Mouse (Mus musculus) cerebellum, adult 2 months (tissue): ENCODE measurements at regions not wholly inside any gene's neighbourhood (a gene's known extent, or its start where the extent isn't known, plus 50 kb on each side); places are given as distances from the start of the nearest gene placed in this dataset.

ENCODE experiments used
- DNase-seq, 2 experiments: peaks; one replicate each; pipeline ENCODE4 v3.0.0; 2021
- H3K27ac ChIP-seq: fragments of 200-500 bp; 2 replicates; pipeline ENCODE4 v1.5.1; 2012; ENCODE audit warnings: low read length, control low read depth, inconsistent platforms; ENCODE audit not compliant: insufficient read depth
- H3K27me3 ChIP-seq: fragments of 200-500 bp; 2 replicates; pipeline ENCODE4 v1.6.1; 2012; ENCODE audit warnings: inconsistent platforms, mild to moderate bottlenecking, low read length, moderate library complexity; ENCODE audit not compliant: control insufficient read depth, insufficient read depth
- H3K4me1 ChIP-seq: fragments of 200-500 bp; 2 replicates; pipeline ENCODE4 v1.6.1; 2011; ENCODE audit warnings: low read length; ENCODE audit not compliant: control insufficient read depth, insufficient read depth
- H3K4me3 ChIP-seq: fragments of 200-500 bp; replicated peaks from 2 replicates; pipeline ENCODE3; 2011; ENCODE audit warnings: mild to moderate bottlenecking, low read depth, low read length, control low read depth; ENCODE audit not compliant: insufficient read depth
- CTCF ChIP-seq: fragments of 200-500 bp; IDR thresholded peaks from 2 replicates; pipeline ENCODE4 v1.5.1; 2011; ENCODE audit warnings: low read depth, mild to moderate bottlenecking, control low read depth, low read length, moderate library complexity, borderline replicate concordance; ENCODE audit not compliant: insufficient read depth
- POLR2A ChIP-seq: fragments of 200-500 bp; IDR thresholded peaks from 2 replicates; pipeline ENCODE4 v1.6.1; 2011; ENCODE audit warnings: low read length, control low read depth, borderline replicate concordance; ENCODE audit not compliant: insufficient read depth
- WGBS: fragments of 180-500 bp; shearing (Covaris S2); methylation state at CpG from one replicate; pipeline ENCODE4 v1.1.7; 2018; 5-methylcytosine and 5-hydroxymethylcytosine counted together

- Histone ChIP-seq H3K27ac (no peak overlapping the region), H3K27me3 (no peaks in the 10 kb centered on the region; the same call in 1 of the 2 replicates), H3K4me1 (no peaks in the 10 kb centered on the region), H3K4me3 (no peak overlapping the region)
- no peak for TF ChIP-seq CTCF
- no peak for DNase-seq
- WGBS = 65% methylated on average over 3 of the region's 3 CpGs
These were observed 112.5 kb downstream of the Fam198b start for GRCm38 (mm10) chr3:79996803-79997202.

- 34% methylated on average over 6 of the region's 6 CpGs for WGBS
- no peak overlapping the region for H3K27ac ChIP-seq
- TF ChIP-seq POLR2A (no peak), CTCF (no peak)
- no peaks in the 10 kb centered on the region; the same call in 1 of the 2 replicates for H3K27me3 ChIP-seq
- H3K4me3 ChIP-seq = no peak overlapping the region
- no peaks in the 10 kb centered on the region for H3K4me1 ChIP-seq
- DNase-seq = no peak
These were observed 118.0 kb downstream of the Fam198b start for GRCm38 (mm10) chr3:80002335-80002734.

- no peak for TF ChIP-seq CTCF
- no peak for TF ChIP-seq POLR2A
- no peak overlapping the region for H3K27ac ChIP-seq
- 85% methylated on average over 5 of the region's 5 CpGs for WGBS
- peaks cover 1% of the 10 kb centered on the region; the same call in 1 of the 2 replicates for H3K27me3 ChIP-seq
- H3K4me3 ChIP-seq = no peak overlapping the region
- no peaks in the 10 kb centered on the region for H3K4me1 ChIP-seq
- no peak for DNase-seq
These were observed 119.2 kb downstream of the Fam198b start for GRCm38 (mm10) chr3:80003300-80004090.

DNA sequence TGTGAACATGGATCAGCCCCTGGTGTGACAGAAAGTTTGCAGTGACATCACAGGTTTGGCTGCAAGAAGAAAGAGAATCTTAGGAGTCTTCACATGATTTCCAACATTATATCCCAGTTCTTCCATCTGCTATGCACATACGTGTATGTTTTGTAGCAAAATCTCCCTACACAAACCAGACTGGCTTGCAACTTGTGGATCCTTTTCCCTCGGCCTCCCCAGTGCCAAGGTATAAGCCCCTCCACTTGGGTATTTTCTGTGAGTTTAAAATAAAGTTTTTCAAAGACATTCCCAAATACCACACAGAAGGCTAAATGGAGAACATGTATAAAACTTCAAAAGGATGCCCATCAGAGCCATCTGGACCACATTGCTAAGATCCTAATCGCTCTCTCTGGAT, 120.2 kb downstream of the Fam198b start:
- 73% methylated on average over 3 of the region's 3 CpGs for WGBS
- DNase-seq = no peak
- Histone ChIP-seq H3K4me3 (no peak overlapping the region), H3K4me1 (no peaks in the 10 kb centered on the region), H3K27me3 (peaks cover 1% of the 10 kb centered on the region; the same call in 1 of the 2 replicates), H3K27ac (no peak overlapping the region)
- TF ChIP-seq POLR2A = no peak
- no peak for TF ChIP-seq CTCF

- Histone ChIP-seq H3K4me3 (no peak overlapping the region), H3K4me1 (no peaks in the 10 kb centered on the region), H3K27me3 (peaks cover 1% of the 10 kb centered on the region; the same call in 1 of the 2 replicates), H3K27ac (no peak overlapping the region)
- TF ChIP-seq POLR2A = no peak
- TF ChIP-seq CTCF = no peak
- no peak for DNase-seq
- WGBS = 53% methylated on average over 3 of the region's 3 CpGs
These were observed 120.6 kb downstream of the Fam198b start for GRCm38 (mm10) chr3:80004966-80005365.

- no peak for DNase-seq
- H3K4me3 ChIP-seq = no peak overlapping the region
- H3K27me3 ChIP-seq = peaks cover 1% of the 10 kb centered on the region; the same call in 1 of the 2 replicates
- no peak for TF ChIP-seq POLR2A
- no peak for TF ChIP-seq CTCF
- no peak overlapping the region for H3K27ac ChIP-seq
- H3K4me1 ChIP-seq = no peaks in the 10 kb centered on the region
- WGBS = 90% methylated on average over 5 of the region's 5 CpGs
These were observed 121.0 kb downstream of the Fam198b start for GRCm38 (mm10) chr3:80005371-80005770.

DNA sequence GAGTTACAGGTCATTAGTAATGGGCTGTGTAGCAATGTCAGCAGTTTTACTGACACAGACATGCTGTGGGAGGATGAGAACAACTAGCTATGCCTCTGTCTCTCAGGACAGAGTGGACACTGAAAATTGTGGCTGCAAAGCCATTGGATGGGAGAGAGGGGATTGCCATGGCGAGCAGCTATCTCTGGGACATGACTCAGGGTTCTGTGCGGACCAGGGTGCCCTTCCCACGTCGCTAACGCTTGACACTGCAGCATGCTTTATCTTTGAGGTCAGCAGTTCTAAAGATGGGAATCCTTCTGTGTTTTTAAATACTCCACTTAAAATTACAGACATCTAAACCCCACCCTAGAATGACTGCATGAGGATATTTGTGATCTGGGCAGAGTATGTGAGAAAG, 121.9 kb downstream of the Fam198b start:
- WGBS = 92% methylated on average over 5 of the region's 5 CpGs
- Histone ChIP-seq H3K4me3 (no peak overlapping the region), H3K4me1 (no peaks in the 10 kb centered on the region), H3K27me3 (peaks cover 1% of the 10 kb centered on the region; the same call in 1 of the 2 replicates), H3K27ac (no peak overlapping the region)
- DNase-seq = no peak
- no peak for TF ChIP-seq CTCF
- no peak for TF ChIP-seq POLR2A

DNA sequence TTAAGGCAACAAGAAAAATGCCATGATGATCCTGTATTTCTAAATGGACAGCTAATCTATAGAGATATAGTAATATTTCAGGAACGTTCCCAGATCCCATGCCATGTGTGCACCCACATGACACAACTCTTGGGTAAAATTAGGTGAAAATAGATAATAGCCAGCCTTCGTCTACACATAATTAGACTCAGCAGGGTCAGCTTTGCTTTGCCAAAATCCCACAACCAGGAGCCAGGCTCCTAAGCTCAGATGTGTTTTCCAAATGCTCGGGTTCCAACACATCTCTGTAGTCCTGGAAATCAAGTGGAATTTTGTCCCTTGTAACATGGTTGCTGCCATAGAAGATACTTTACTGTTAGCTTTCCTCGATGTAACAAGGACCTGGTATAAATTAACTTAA, 122.7 kb downstream of the Fam198b start:
- Histone ChIP-seq H3K4me3 (no peak overlapping the region), H3K4me1 (no peaks in the 10 kb centered on the region), H3K27ac (no peak overlapping the region), H3K27me3 (peaks cover 1% of the 10 kb centered on the region; the same call in 1 of the 2 replicates)
- DNase-seq = no peak
- WGBS = 20% methylated on average over 4 of the region's 4 CpGs
- TF ChIP-seq POLR2A (no peak), CTCF (no peak)
